Mouse (Mus musculus): ENCODE measurements at regions not wholly inside any gene's neighbourhood (a gene's known extent, or its start where the extent isn't known, plus 50 kb on each side); places are given as distances from the start of the nearest gene placed in this dataset.

GRCm38 (mm10) chr7:117258557-117258956 lies 122.2 kb upstream of the Xylt1 start:
- no peaks in the 10 kb centered on the region for H3K36me3 ChIP-seq (ENCODE audit: control insufficient read depth, insufficient read depth)
- no peak overlapping the region for H3ac ChIP-seq (ENCODE audit: control insufficient read depth, insufficient read length, low read depth)
- H3K27me3 ChIP-seq (ENCODE audit: control insufficient read depth, insufficient read depth, insufficient read length) = no peaks in the 10 kb centered on the region
- H3K4me3 ChIP-seq (ENCODE audit: insufficient read depth, poor library complexity, severe bottlenecking) = no peak overlapping the region
- no peaks in the 10 kb centered on the region for H3K79me2 ChIP-seq (ENCODE audit: control insufficient read depth, insufficient read depth)
- no peaks in the 10 kb centered on the region for H3K79me3 ChIP-seq (ENCODE audit: low read depth)
- TF ChIP-seq MAX (IDR thresholded peaks at IDR 0.05) = no peak
- no peak for TF ChIP-seq FOSL1 (IDR thresholded peaks at IDR 0.05; ENCODE audit: insufficient read depth, low read length, poor library complexity, severe bottlenecking)
- no peak for TF ChIP-seq MYOG (IDR thresholded peaks at IDR 0.05; ENCODE audit: control insufficient read depth, extremely low read depth, insufficient read length)
- TF ChIP-seq USF1 (IDR thresholded peaks at IDR 0.05; ENCODE audit: low read depth) = no peak
- no peak for TF ChIP-seq CTCF (IDR thresholded peaks at IDR 0.05; ENCODE audit: control insufficient read depth, insufficient read depth, insufficient read length)
- TF ChIP-seq CEBPB (IDR thresholded peaks at IDR 0.05; ENCODE audit: low read depth) = no peak
- TF ChIP-seq MYOD1 (IDR thresholded peaks at IDR 0.05; ENCODE audit: control insufficient read depth, insufficient read length, low read depth) = no peak

GRCm38 (mm10) chr7:117259151-117259550 lies 121.6 kb upstream of the Xylt1 start:
- Histone ChIP-seq H3K36me3 (ENCODE audit: control insufficient read depth, insufficient read depth) (no peaks in the 10 kb centered on the region), H3K79me3 (ENCODE audit: low read depth) (no peaks in the 10 kb centered on the region)

GRCm38 (mm10) chr7:117259674-117260294 lies 121.0 kb upstream of the Xylt1 start:
- Histone ChIP-seq H3ac (ENCODE audit: control insufficient read depth, insufficient read length, low read depth) (no peak overlapping the region), H3K79me2 (ENCODE audit: control insufficient read depth, insufficient read depth) (no peaks in the 10 kb centered on the region), H3K27me3 (ENCODE audit: control insufficient read depth, insufficient read depth, insufficient read length) (no peaks in the 10 kb centered on the region), H3K36me3 (ENCODE audit: control insufficient read depth, insufficient read depth) (no peaks in the 10 kb centered on the region), H3K4me3 (ENCODE audit: insufficient read depth, poor library complexity, severe bottlenecking) (no peak overlapping the region), H3K79me3 (ENCODE audit: low read depth) (no peaks in the 10 kb centered on the region)
- TF ChIP-seq MYOD1 (IDR thresholded peaks at IDR 0.05; ENCODE audit: control insufficient read depth, insufficient read length, low read depth) (no peak), MYOG (IDR thresholded peaks at IDR 0.05; ENCODE audit: control insufficient read depth, extremely low read depth, insufficient read length) (no peak), FOSL1 (IDR thresholded peaks at IDR 0.05; ENCODE audit: insufficient read depth, low read length, poor library complexity, severe bottlenecking) (no peak), CEBPB (IDR thresholded peaks at IDR 0.05; ENCODE audit: low read depth) (no peak), CTCF (IDR thresholded peaks at IDR 0.05; ENCODE audit: control insufficient read depth, insufficient read depth, insufficient read length) (no peak), MAX (IDR thresholded peaks at IDR 0.05) (no peak), USF1 (IDR thresholded peaks at IDR 0.05; ENCODE audit: low read depth) (no peak)

More at GRCm38 (mm10) chr7:117259151-117259550, 121.6 kb upstream of the Xylt1 start:
- Histone ChIP-seq H3K4me3 (ENCODE audit: insufficient read depth, poor library complexity, severe bottlenecking) (no peak overlapping the region), H3K79me2 (ENCODE audit: control insufficient read depth, insufficient read depth) (no peaks in the 10 kb centered on the region), H3ac (ENCODE audit: control insufficient read depth, insufficient read length, low read depth) (no peak overlapping the region), H3K27me3 (ENCODE audit: control insufficient read depth, insufficient read depth, insufficient read length) (no peaks in the 10 kb centered on the region)
- no peak for TF ChIP-seq CTCF (IDR thresholded peaks at IDR 0.05; ENCODE audit: control insufficient read depth, insufficient read depth, insufficient read length)
- no peak for TF ChIP-seq MAX (IDR thresholded peaks at IDR 0.05)
- no peak for TF ChIP-seq MYOD1 (IDR thresholded peaks at IDR 0.05; ENCODE audit: control insufficient read depth, insufficient read length, low read depth)
- no peak for TF ChIP-seq USF1 (IDR thresholded peaks at IDR 0.05; ENCODE audit: low read depth)
- no peak for TF ChIP-seq FOSL1 (IDR thresholded peaks at IDR 0.05; ENCODE audit: insufficient read depth, low read length, poor library complexity, severe bottlenecking)
- no peak for TF ChIP-seq CEBPB (IDR thresholded peaks at IDR 0.05; ENCODE audit: low read depth)
- TF ChIP-seq MYOG (IDR thresholded peaks at IDR 0.05; ENCODE audit: control insufficient read depth, extremely low read depth, insufficient read length) = no peak

GRCm38 (mm10) chr7:117260596-117260995 lies 120.2 kb upstream of the Xylt1 start:
- Histone ChIP-seq H3ac (ENCODE audit: control insufficient read depth, insufficient read length, low read depth) (no peak overlapping the region), H3K79me3 (ENCODE audit: low read depth) (no peaks in the 10 kb centered on the region), H3K27me3 (ENCODE audit: control insufficient read depth, insufficient read depth, insufficient read length) (no peaks in the 10 kb centered on the region), H3K4me3 (ENCODE audit: insufficient read depth, poor library complexity, severe bottlenecking) (no peak overlapping the region), H3K36me3 (ENCODE audit: control insufficient read depth, insufficient read depth) (no peaks in the 10 kb centered on the region), H3K79me2 (ENCODE audit: control insufficient read depth, insufficient read depth) (no peaks in the 10 kb centered on the region)
- TF ChIP-seq CTCF (IDR thresholded peaks at IDR 0.05; ENCODE audit: control insufficient read depth, insufficient read depth, insufficient read length) (no peak), CEBPB (IDR thresholded peaks at IDR 0.05; ENCODE audit: low read depth) (no peak), MYOD1 (IDR thresholded peaks at IDR 0.05; ENCODE audit: control insufficient read depth, insufficient read length, low read depth) (no peak), FOSL1 (IDR thresholded peaks at IDR 0.05; ENCODE audit: insufficient read depth, low read length, poor library complexity, severe bottlenecking) (no peak), MAX (IDR thresholded peaks at IDR 0.05) (no peak), USF1 (IDR thresholded peaks at IDR 0.05; ENCODE audit: low read depth) (no peak), MYOG (IDR thresholded peaks at IDR 0.05; ENCODE audit: control insufficient read depth, extremely low read depth, insufficient read length) (no peak)

- no peaks in the 10 kb centered on the region for H3K27me3 ChIP-seq (ENCODE audit: control insufficient read depth, insufficient read depth, insufficient read length)
- TF ChIP-seq MAX (IDR thresholded peaks at IDR 0.05) (no peak), USF1 (IDR thresholded peaks at IDR 0.05; ENCODE audit: low read depth) (no peak), CTCF (IDR thresholded peaks at IDR 0.05; ENCODE audit: control insufficient read depth, insufficient read depth, insufficient read length) (no peak), CEBPB (IDR thresholded peaks at IDR 0.05; ENCODE audit: low read depth) (no peak), MYOG (IDR thresholded peaks at IDR 0.05; ENCODE audit: control insufficient read depth, extremely low read depth, insufficient read length) (no peak), FOSL1 (IDR thresholded peaks at IDR 0.05; ENCODE audit: insufficient read depth, low read length, poor library complexity, severe bottlenecking) (no peak), MYOD1 (IDR thresholded peaks at IDR 0.05; ENCODE audit: control insufficient read depth, insufficient read length, low read depth) (no peak)
- no peak overlapping the region for H3K4me3 ChIP-seq (ENCODE audit: insufficient read depth, poor library complexity, severe bottlenecking)
- no peaks in the 10 kb centered on the region for H3K79me3 ChIP-seq (ENCODE audit: low read depth)
- H3K36me3 ChIP-seq (ENCODE audit: control insufficient read depth, insufficient read depth) = no peaks in the 10 kb centered on the region
- H3ac ChIP-seq (ENCODE audit: control insufficient read depth, insufficient read length, low read depth) = no peak overlapping the region
- H3K79me2 ChIP-seq (ENCODE audit: control insufficient read depth, insufficient read depth) = no peaks in the 10 kb centered on the region
These were observed 117.7 kb upstream of the Xylt1 start for GRCm38 (mm10) chr7:117263126-117263525.

All from C2C12 (cell line).